17 mouse cellular contexts compared by ENCODE assay signal in the genomic region with DNA sequence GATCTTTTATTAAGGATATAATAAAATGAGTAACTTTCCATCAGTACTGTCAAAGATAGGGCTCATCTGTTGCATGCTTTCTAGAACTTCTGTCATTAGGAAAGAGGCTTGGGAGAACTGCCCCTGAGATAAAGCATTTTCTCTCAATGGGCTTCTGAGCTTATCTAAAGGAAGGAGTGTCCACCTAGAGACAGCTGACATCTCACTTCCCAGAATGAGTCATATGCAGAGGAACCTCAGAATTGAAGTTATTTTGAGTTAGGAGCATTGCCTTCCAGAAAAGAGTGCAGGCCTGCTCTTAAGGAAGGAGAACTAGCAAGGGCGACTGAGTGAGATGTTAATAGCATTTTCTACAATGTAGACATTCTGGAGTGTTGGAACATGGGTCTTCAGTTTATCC.
"Had no signal": no experiment of that assay in that cellular context is flagged by ENCODE, and none has a peak within 500 bp of the region (broad histone marks: within the 10 kb centered on the region; RNA-seq: fewer than 3 reads in every experiment).

No protein-coding gene starts in this region.

- H3K9me3 ChIP-seq: liver, embryonic 15.5 days; lung, embryonic 15.5 days; megakaryocyte, embryonic 14.5 days; midbrain, embryonic 13.5 days; midbrain, embryonic 15.5 days; neural tube, embryonic 13.5 days; neural tube, embryonic 15.5 days had no signal

- H3K4me2 ChIP-seq: liver, embryonic 15.5 days; lung, embryonic 15.5 days; midbrain, embryonic 11.5 days; midbrain, embryonic 13.5 days; midbrain, embryonic 15.5 days; neural tube, embryonic 13.5 days; neural tube, embryonic 15.5 days had no signal

- H3K4me3 ChIP-seq: liver, embryonic 15.5 days; lung, embryonic 15.5 days; megakaryocyte, embryonic 14.5 days; midbrain, embryonic 13.5 days; midbrain, embryonic 15.5 days; neural tube, embryonic 13.5 days; neural tube, embryonic 15.5 days had no signal

- H3K4me1 ChIP-seq: liver, embryonic 15.5 days; lung, embryonic 15.5 days; midbrain, embryonic 13.5 days; midbrain, embryonic 15.5 days; neural tube, embryonic 13.5 days; neural tube, embryonic 15.5 days had no signal

- H3K36me3 ChIP-seq: liver, embryonic 15.5 days; lung, embryonic 15.5 days; midbrain, embryonic 13.5 days; midbrain, embryonic 15.5 days; neural tube, embryonic 13.5 days; neural tube, embryonic 15.5 days had no signal

- DNase-seq: liver, postnatal 0 days; lung, adult 2 months; lung, postnatal 14 days; lung, postnatal 36 days; right cerebral cortex, postnatal 14 days; thymus, adult 18-20 months; thymus, postnatal 14 days; thymus, postnatal 36 days had no signal

- H3K9ac ChIP-seq: liver, embryonic 15.5 days; liver, postnatal 0 days; lung, embryonic 15.5 days; midbrain, embryonic 13.5 days; midbrain, embryonic 15.5 days; neural tube, embryonic 13.5 days; neural tube, embryonic 15.5 days had no signal

- H3K27me3 ChIP-seq: liver, embryonic 15.5 days; lung, embryonic 15.5 days; megakaryocyte, embryonic 14.5 days; midbrain, embryonic 13.5 days; midbrain, embryonic 15.5 days; neural tube, embryonic 13.5 days; neural tube, embryonic 15.5 days had no signal

- H3K27ac ChIP-seq: liver, embryonic 15.5 days; lung, embryonic 15.5 days; macrophage; midbrain, embryonic 13.5 days; midbrain, embryonic 15.5 days; neural tube, embryonic 13.5 days; neural tube, embryonic 15.5 days had no signal
